8 mouse cellular contexts compared by ENCODE assay signal in genomic region chr7:126695210-126695611, GRCm38 (mm10). TPM values are rescaled to one million over a fixed set of nuclear protein-coding genes. Genes with fewer than 3 reads are reported as not detected.
DNase-seq lines count a peak whose midpoint lies in the region; ATAC-seq and TF ChIP-seq lines count a peak whose summit lies in the region.

TSS of gene Bola2 (plus strand) at chr7:126695401.

- H3K4me2 ChIP-seq in heart, embryonic 14.5 days (ENCODE audit: low read length), result peak within 1 kb of the TSS; percentile 87
- H3K4me2 ChIP-seq in liver, postnatal 0 days (ENCODE audit: low read depth, low read length), result peak within 1 kb of the TSS; percentile 84
- H3K4me2 ChIP-seq in neural tube, embryonic 14.5 days (ENCODE audit: low read depth, low read length), result peak within 1 kb of the TSS; percentile 93

- H3K36me3 ChIP-seq in heart, embryonic 14.5 days (ENCODE audit: control insufficient read depth, insufficient read depth, low read length), result peaks cover 22% of the 10 kb centered on the region
- H3K36me3 ChIP-seq in liver, postnatal 0 days (replicated peaks; ENCODE audit: insufficient read depth, low read length), result peaks cover 27% of the 10 kb centered on the region
- no peaks in the 10 kb centered on the region for H3K36me3 ChIP-seq in neural tube, embryonic 14.5 days (ENCODE audit: control insufficient read depth, insufficient read depth, low read length)

- CTCF ChIA-PET in Patski (lab: Charles Lee), result interaction anchor here (1.0 kb wide), 1 partner anchor 11 kb away, joined by 3 read pairs; no protein-coding TSS in a partner anchor

- in situ Hi-C loops in Patski (cut with MboI; ENCODE audit: low pct_unique_long_range_greater_than_20kb), result no loop called here

- under 1% methylated on average over 31 of the region's 31 CpGs for WGBS in heart, embryonic 14.5 days
- WGBS in liver, postnatal 0 days (ENCODE audit: insufficient replicate concordance), result under 1% methylated on average over 31 of the region's 31 CpGs
- WGBS in neural tube, embryonic 14.5 days, result under 1% methylated on average over 31 of the region's 31 CpGs

- no peaks in the 10 kb centered on the region for H3K9me3 ChIP-seq in heart, embryonic 14.5 days (ENCODE audit: control insufficient read depth, low read length)
- no peaks in the 10 kb centered on the region for H3K9me3 ChIP-seq in liver, postnatal 0 days (ENCODE audit: low read length)
- no peaks in the 10 kb centered on the region for H3K9me3 ChIP-seq in neural tube, embryonic 14.5 days (ENCODE audit: control insufficient read depth, low read length)

- peak; percentile 79 for TF ChIP-seq POLR2A in embryonic fibroblast, embryonic 13.5 days (IDR thresholded peaks at IDR 0.05; ENCODE audit: low read depth, low read length)

- peak within 1 kb of the TSS; percentile 92 for H3K27ac ChIP-seq in embryonic fibroblast, embryonic 13.5 days (ENCODE audit: insufficient read depth, low read length)
- peak within 1 kb of the TSS; percentile 93 to 97 for H3K27ac ChIP-seq in heart, embryonic 14.5 days (replicated peaks in 1 of 2; ENCODE audit: control insufficient read depth in 1 of 2, insufficient read depth in 1 of 2, low read depth in 2 of 2, low read length in 2 of 2)
- peak within 1 kb of the TSS; percentile 84 for H3K27ac ChIP-seq in liver, postnatal 0 days (ENCODE audit: low read depth)
- H3K27ac ChIP-seq in neural tube, embryonic 14.5 days (ENCODE audit: low read depth, low read length), result peak within 1 kb of the TSS; percentile 84

- H3K9ac ChIP-seq in heart, embryonic 14.5 days (ENCODE audit: low read length), result peak within 1 kb of the TSS; percentile 92
- H3K9ac ChIP-seq in liver, postnatal 0 days (replicated peaks), result peak within 1 kb of the TSS; percentile 69
- peak within 1 kb of the TSS; percentile 71 for H3K9ac ChIP-seq in neural tube, embryonic 14.5 days (replicated peaks; ENCODE audit: low read depth, low read length)

- POLR2A ChIA-PET in Patski (lab: Charles Lee), result no interaction called here

- TF ChIP-seq CTCF in Patski (IDR thresholded peaks at IDR 0.05), result no peak
- no peak for TF ChIP-seq CTCF in embryonic fibroblast, embryonic 13.5 days (IDR thresholded peaks at IDR 0.05; ENCODE audit: borderline replicate concordance, insufficient read depth, low read length)
- no peak for TF ChIP-seq CTCF in liver, postnatal 0 days (IDR thresholded peaks at IDR 0.05; ENCODE audit: low read depth)

- peaks cover 7% of the 10 kb centered on the region; the same call in 1 of the 2 replicates for H3K4me1 ChIP-seq in embryonic fibroblast, embryonic 13.5 days (ENCODE audit: control insufficient read depth, insufficient read depth, low read length)
- peaks cover 10 to 15% of the 10 kb centered on the region in 2 experiments for H3K4me1 ChIP-seq in heart, embryonic 14.5 days (ENCODE audit: control insufficient read depth in 2 of 2, insufficient read depth in 2 of 2, low read length in 2 of 2)
- peaks cover 13% of the 10 kb centered on the region for H3K4me1 ChIP-seq in liver, postnatal 0 days (ENCODE audit: insufficient read depth)
- H3K4me1 ChIP-seq in neural tube, embryonic 14.5 days (ENCODE audit: control insufficient read depth, insufficient read depth, low read length), result peaks cover 14% of the 10 kb centered on the region

- peak within 1 kb of the TSS; percentile 86 for H3K4me3 ChIP-seq in embryonic fibroblast, embryonic 13.5 days (ENCODE audit: insufficient read depth, low read length)
- H3K4me3 ChIP-seq in heart, embryonic 14.5 days (ENCODE audit: control insufficient read depth in 1 of 2, insufficient read depth in 1 of 2, low read depth in 1 of 2, low read length in 2 of 2), result peak within 1 kb of the TSS; percentile 77 to 84
- peak within 1 kb of the TSS; percentile 62 for H3K4me3 ChIP-seq in liver, postnatal 0 days (ENCODE audit: low read depth, low read length)
- H3K4me3 ChIP-seq in neural tube, embryonic 14.5 days (ENCODE audit: low read depth, low read length), result peak within 1 kb of the TSS; percentile 71

- no peaks in the 10 kb centered on the region for H3K27me3 ChIP-seq in Patski
- no peaks in the 10 kb centered on the region for H3K27me3 ChIP-seq in heart, embryonic 14.5 days (ENCODE audit: control insufficient read depth, insufficient read depth, low read length)
- H3K27me3 ChIP-seq in liver, postnatal 0 days (ENCODE audit: insufficient read depth, low read length), result no peaks in the 10 kb centered on the region
- no peaks in the 10 kb centered on the region for H3K27me3 ChIP-seq in neural tube, embryonic 14.5 days (ENCODE audit: control insufficient read depth, insufficient read depth, low read length)

- peak; percentile 87 for DNase-seq in CD4-positive, CD25-positive, alpha-beta regulatory T cell, adult 2 months (ENCODE audit: low read depth, low spot score)
- no peak for DNase-seq in Patski (ENCODE audit: low read depth, low spot score)
- peak; percentile 75 to 82 for DNase-seq in kidney, postnatal 36 days
- DNase-seq in liver, postnatal 0 days, result peak; percentile 79
- DNase-seq in urinary bladder, postnatal 25 days (ENCODE audit: low spot score), result peak; percentile 61

- ATAC-seq in Patski, result peak; percentile 33
- peak; percentile 67 for ATAC-seq in heart, embryonic 14.5 days (ENCODE audit: insufficient number of reproducible peaks, insufficient read depth, low FRiP score, low read depth)
- peak; percentile 72 for ATAC-seq in liver, postnatal 0 days
- ATAC-seq in neural tube, embryonic 14.5 days (ENCODE audit: low read depth), result peak; percentile 28

- no peak for TF ChIP-seq EP300 in liver, postnatal 0 days (IDR thresholded peaks at IDR 0.05; ENCODE audit: low read depth)

RNA-seq across cellular contexts. Expression of gene Bola2, which starts in this region (rescaled TPM):
- polyA plus RNA-seq in Patski (2021), result 102 TPM
- polyA plus RNA-seq in embryonic fibroblast, embryonic 13.5 days (2011; ENCODE audit: insufficient read length, low read depth, missing spikeins), result 56.5 and 84.6 TPM in 2 replicates
- polyA plus RNA-seq in heart, embryonic 14.5 days (2014; fragmentation: Nextera tagmentation; extraction: Ambion mirVana), result 91.7 and 102 TPM in 2 replicates
- 86.5 and 93.5 TPM in 2 replicates for polyA plus RNA-seq in liver, postnatal 0 days (2015; fragmentation: Nextera tagmentation; extraction: Ambion mirVana)
- 132 and 140 TPM in 2 replicates for polyA plus RNA-seq in neural tube, embryonic 14.5 days (2014; fragmentation: Nextera tagmentation; extraction: Ambion mirVana)
